Comparison of ENCODE assay signal across 14 mouse cellular contexts in genomic region chr14:35192256-35192655, GRCm38 (mm10).
"Had no signal": no experiment of that assay in that cellular context is flagged by ENCODE, and none has a peak within 500 bp of the region (broad histone marks: within the 10 kb centered on the region; RNA-seq: fewer than 3 reads in every experiment).

No protein-coding gene starts in this region.

- H3K4me1 ChIP-seq: limb, embryonic 15.5 days; liver, embryonic 12.5 days; midbrain, embryonic 10.5 days had no signal

- ATAC-seq: liver, embryonic 12.5 days had no signal

- H3K27me3 ChIP-seq: limb, embryonic 15.5 days; liver, embryonic 12.5 days had no signal

- H3K9me3 ChIP-seq: limb, embryonic 15.5 days; liver, embryonic 12.5 days; midbrain, embryonic 10.5 days had no signal

- H3K4me3 ChIP-seq: limb, embryonic 15.5 days; liver, embryonic 12.5 days; midbrain, embryonic 10.5 days had no signal

- H3K27ac ChIP-seq: kidney, postnatal 0 days; limb, embryonic 15.5 days; liver, embryonic 12.5 days; midbrain, embryonic 10.5 days had no signal

- H3K9ac ChIP-seq: limb, embryonic 15.5 days; liver, embryonic 12.5 days; lung, embryonic 14.5 days had no signal

- DNase-seq: kidney, adult 11 months; kidney, adult 9 months; kidney, postnatal 36 days; layer of hippocampus, adult 9-11 months; layer of hippocampus, postnatal 36 days; lung, embryonic 14.5 days; lung, postnatal 10 days; lung, postnatal 4 days; right cerebral cortex, postnatal 14 days; thymus, postnatal 36 days had no signal

- H3K36me3 ChIP-seq: limb, embryonic 15.5 days; liver, embryonic 12.5 days; midbrain, embryonic 10.5 days had no signal

- H3K4me2 ChIP-seq: limb, embryonic 15.5 days; liver, embryonic 12.5 days; lung, embryonic 14.5 days had no signal
